Mouse (Mus musculus): Measurements from ENCODE around the gene Slc30a5. TPM values are rescaled to one million over a fixed set of nuclear protein-coding genes. Genes with fewer than 3 reads are reported as not detected.
A peak's percentile ranks its signal among the peaks of the same experiment; 100 is the strongest.
"Not testable (repeated sequence)": the region's sequence is repeated elsewhere in the genome, so short reads cannot be mapped to it uniquely, and the experiment has no call there.

Gene Slc30a5
- polyA plus RNA-seq, 1 experiment = 29.4 TPM

DNA sequence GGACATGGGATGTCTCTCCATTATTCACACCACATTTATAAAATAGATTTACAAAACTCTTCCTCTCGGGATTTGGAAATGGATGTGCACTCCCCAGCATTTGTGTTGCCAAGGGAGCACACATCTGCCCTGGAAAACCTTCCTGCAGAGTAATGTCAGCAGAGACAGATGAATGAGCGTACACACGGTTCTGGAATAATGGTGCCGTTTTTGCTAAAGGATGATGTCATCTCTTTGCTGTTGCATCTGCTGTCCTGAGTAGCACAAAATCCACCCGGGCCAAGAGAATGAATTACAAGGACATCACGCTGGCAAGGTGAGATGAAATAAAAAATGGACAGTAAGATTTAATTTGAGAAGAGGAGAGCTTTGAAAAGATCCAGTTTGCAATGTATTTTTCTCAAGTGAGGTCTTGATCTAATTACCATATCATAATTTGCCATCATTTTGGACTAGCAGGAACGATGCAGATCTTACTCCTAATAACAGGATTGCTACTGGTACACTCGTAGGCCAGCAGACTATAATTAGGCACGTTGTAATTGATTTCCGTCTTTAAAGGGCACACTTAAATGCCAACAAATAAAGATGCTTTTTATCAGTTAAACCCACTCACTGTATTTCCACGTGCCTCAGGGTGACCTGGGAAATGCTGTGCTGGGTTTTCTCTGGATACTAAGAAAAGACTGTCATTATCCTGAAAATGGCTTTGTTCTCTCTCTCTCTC lies 38.4 kb upstream of the Slc30a5 start:
- TF ChIP-seq CTCF (IDR thresholded peaks at IDR 0.05; ENCODE audit: insufficient read depth, low read length) (no peak), POLR2A (IDR thresholded peaks at IDR 0.05; ENCODE audit: borderline replicate concordance, extremely low read depth, low read depth, low read length) (no peak)
- H3K4me3 ChIP-seq (replicated peaks; ENCODE audit: extremely low read depth, low read depth, low read length) = no peak overlapping the region
- 54% methylated on average over 11 of the region's 11 CpGs for WGBS
- 0 out of 2 replicates have a peak, but pooled peaks cover 2% of the 10 kb centered on the region for H3K4me1 ChIP-seq (ENCODE audit: control insufficient read depth, insufficient read depth, low read length)
- DNase-seq = no peak

DNA sequence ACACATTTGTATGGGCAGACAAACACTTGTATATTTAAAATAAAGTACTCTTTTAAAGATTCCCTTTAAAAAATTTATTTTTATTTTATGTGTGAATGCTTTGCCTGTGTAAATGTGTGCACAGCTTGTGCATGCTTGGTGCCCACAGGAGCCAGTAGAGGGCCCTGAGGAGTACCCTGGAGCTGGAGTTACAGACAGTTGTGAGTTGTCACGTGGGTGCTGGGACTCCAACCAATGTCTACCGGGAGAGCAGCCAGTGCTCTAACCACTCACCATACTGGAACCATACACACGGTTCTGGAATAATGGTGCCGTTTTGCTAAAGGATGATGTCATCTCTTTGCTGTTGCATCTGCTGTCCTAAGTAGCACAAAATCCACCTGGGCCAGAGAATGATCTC lies 36.6 kb upstream of the Slc30a5 start:
- TF ChIP-seq POLR2A (IDR thresholded peaks at IDR 0.05; ENCODE audit: borderline replicate concordance, extremely low read depth, low read depth, low read length) (no peak), CTCF (IDR thresholded peaks at IDR 0.05; ENCODE audit: insufficient read depth, low read length) (no peak)
- no peak overlapping the region for H3K4me3 ChIP-seq (replicated peaks; ENCODE audit: extremely low read depth, low read depth, low read length)
- DNase-seq = no peak
- WGBS = 73% methylated on average over 4 of the region's 4 CpGs
- H3K4me1 ChIP-seq (ENCODE audit: control insufficient read depth, insufficient read depth, low read length) = peaks cover 9% of the 10 kb centered on the region

DNA sequence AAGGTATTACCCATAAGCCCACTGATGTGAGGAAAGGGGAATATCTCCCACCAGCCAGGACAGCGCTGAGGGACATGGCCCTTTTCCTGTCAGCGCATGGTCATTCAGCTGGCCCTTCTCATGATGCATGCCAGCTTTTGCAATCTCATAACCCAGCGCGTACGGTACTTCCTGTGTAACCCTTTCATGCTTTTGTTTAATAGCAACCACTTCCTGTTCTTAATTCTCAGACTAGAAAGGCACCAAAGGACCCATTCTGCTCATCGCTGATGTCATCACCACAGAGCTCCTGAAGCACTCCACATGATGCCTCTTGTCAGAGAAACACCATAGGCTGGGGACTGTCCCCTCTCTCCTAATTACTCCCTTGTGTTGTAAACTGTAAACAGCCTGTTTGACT lies 33.1 kb upstream of the Slc30a5 start:
- Histone ChIP-seq H3K4me3 (replicated peaks; ENCODE audit: extremely low read depth, low read depth, low read length) (no peak overlapping the region), H3K4me1 (ENCODE audit: control insufficient read depth, insufficient read depth, low read length) (peaks cover 9% of the 10 kb centered on the region)
- 29% methylated on average over 6 of the region's 6 CpGs for WGBS
- TF ChIP-seq CTCF (IDR thresholded peaks at IDR 0.05; ENCODE audit: insufficient read depth, low read length) (no peak), POLR2A (IDR thresholded peaks at IDR 0.05; ENCODE audit: borderline replicate concordance, extremely low read depth, low read depth, low read length) (no peak)
- no peak for DNase-seq

DNA sequence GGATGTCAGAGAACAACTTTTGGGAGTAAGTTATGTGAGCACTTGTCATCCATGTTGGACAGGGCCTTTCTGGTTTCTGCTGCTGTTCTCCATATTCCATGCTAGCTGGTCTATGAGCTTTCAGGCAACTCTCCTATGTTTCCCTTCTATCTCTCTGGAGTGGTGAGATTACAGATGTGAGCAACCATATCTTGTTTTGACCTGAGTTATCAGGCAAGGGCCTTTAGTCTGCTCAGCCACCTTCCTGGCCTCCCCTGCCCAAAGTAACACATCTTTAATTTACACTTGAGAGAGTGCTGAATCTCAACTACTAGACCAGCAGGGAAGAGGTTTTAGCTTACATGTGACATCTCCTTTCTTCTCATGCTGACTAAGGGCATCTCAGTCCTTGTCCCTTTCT lies 32.5 kb upstream of the Slc30a5 start:
- TF ChIP-seq CTCF (IDR thresholded peaks at IDR 0.05; ENCODE audit: insufficient read depth, low read length) (no peak), POLR2A (IDR thresholded peaks at IDR 0.05; ENCODE audit: borderline replicate concordance, extremely low read depth, low read depth, low read length) (no peak)
- H3K4me1 ChIP-seq (ENCODE audit: control insufficient read depth, insufficient read depth, low read length) = peaks cover 9% of the 10 kb centered on the region
- DNase-seq = no peak

DNA sequence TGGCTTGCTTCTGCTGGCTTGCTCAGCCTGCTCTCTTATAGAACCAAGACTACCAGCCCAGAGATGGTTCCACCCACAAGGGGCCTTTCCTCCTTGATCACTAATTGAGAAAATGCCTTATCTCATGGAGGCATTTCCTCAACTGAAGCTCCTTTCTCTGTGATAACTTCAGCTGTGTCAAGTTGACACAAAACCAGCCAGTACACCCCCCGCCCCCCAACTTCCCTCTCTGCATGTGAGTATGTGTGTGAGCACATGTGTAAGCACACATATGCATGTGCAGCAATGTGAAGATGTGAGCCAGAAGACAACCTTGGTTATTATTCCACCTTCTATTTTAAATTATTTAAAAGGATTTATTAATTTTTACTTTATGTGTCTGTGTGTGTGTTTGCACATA lies 30.7 kb upstream of the Slc30a5 start:
- DNase-seq; H3K4me1 ChIP-seq (ENCODE audit: control insufficient read depth, insufficient read depth, low read length); H3K4me3 ChIP-seq (replicated peaks; ENCODE audit: extremely low read depth, low read depth, low read length): not testable (repeated sequence)
- WGBS = 73% methylated on average over 1 of the region's 1 CpGs

More for the DNA sequence above, 32.5 kb upstream of the Slc30a5 start:
- H3K4me3 ChIP-seq (replicated peaks; ENCODE audit: extremely low read depth, low read depth, low read length) = no peak overlapping the region

DNA sequence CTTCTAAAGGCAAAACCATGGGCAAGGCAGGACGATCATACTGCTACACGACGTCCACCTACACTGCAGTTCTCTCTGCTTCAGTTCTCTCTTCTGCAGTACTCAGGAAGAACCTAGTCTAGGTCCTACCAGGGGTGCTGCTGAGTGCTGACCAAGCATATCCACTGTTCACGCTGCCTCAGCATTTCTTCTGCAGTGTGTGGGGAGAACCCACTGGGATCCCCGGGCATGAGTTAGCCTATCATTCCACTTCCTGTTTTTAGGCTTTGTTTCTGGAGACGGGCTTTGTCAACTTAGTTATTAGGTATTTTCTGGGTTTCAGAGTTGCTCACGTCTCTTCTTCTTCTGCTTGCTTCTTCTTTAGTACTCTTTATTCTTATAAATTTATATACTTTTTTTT lies 25.9 kb upstream of the Slc30a5 start:
- Histone ChIP-seq H3K4me1 (ENCODE audit: control insufficient read depth, insufficient read depth, low read length) (no peaks in the 10 kb centered on the region), H3K4me3 (replicated peaks; ENCODE audit: extremely low read depth, low read depth, low read length) (no peak overlapping the region)
- WGBS = 66% methylated on average over 7 of the region's 7 CpGs
- no peak for TF ChIP-seq CTCF (IDR thresholded peaks at IDR 0.05; ENCODE audit: insufficient read depth, low read length)
- no peak for TF ChIP-seq POLR2A (IDR thresholded peaks at IDR 0.05; ENCODE audit: borderline replicate concordance, extremely low read depth, low read depth, low read length)
- DNase-seq = no peak

DNA sequence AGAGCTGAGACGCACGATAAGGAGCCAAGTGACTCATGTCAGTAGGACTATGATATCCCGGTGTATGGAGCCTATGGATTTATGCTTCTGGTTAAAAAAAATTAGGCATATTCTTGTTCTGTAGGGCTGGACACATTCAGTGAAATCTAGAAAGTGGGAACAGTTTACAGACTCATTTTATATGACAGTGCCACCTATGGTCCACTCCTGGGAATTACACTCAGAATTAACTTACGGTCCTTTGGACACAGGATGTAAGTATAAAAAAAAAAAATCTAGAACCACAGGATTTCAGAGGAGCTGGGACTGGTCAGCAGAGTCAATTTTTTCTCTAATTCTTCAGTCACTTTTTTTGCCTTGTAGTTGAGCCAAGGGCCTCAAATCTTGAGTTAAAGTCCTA lies 20.9 kb upstream of the Slc30a5 start:
- no peak overlapping the region for H3K4me3 ChIP-seq (replicated peaks; ENCODE audit: extremely low read depth, low read depth, low read length)
- no peaks in the 10 kb centered on the region for H3K4me1 ChIP-seq (ENCODE audit: control insufficient read depth, insufficient read depth, low read length)
- no peak for DNase-seq
- WGBS = 49% methylated on average over 4 of the region's 4 CpGs
- no peak for TF ChIP-seq POLR2A (IDR thresholded peaks at IDR 0.05; ENCODE audit: borderline replicate concordance, extremely low read depth, low read depth, low read length)
- TF ChIP-seq CTCF (IDR thresholded peaks at IDR 0.05; ENCODE audit: insufficient read depth, low read length) = peak; percentile 38; the same call in 1 of the 2 replicates

DNA sequence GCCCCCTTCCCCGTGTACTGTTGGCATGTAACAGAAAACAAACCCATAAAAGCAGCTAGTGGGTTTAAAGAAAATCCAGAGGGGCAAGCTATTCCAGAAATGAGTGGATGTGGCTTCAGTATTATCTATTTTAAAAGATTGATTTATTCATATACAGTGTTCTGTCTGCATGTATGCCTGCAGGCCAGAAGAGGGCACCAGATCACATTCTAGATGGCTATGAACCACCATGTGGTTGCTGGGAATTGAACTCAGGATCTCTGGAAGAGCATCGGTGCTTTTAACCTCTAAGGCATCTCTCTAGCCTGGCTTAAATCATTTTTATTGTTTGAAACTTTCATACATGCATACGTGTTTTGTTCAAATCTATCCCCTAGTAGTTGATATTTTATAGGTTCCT lies 19.9 kb upstream of the Slc30a5 start:
- no peak for TF ChIP-seq CTCF (IDR thresholded peaks at IDR 0.05; ENCODE audit: insufficient read depth, low read length)
- no peak for TF ChIP-seq POLR2A (IDR thresholded peaks at IDR 0.05; ENCODE audit: borderline replicate concordance, extremely low read depth, low read depth, low read length)
- WGBS = 74% methylated on average over 3 of the region's 3 CpGs
- H3K4me3 ChIP-seq (replicated peaks; ENCODE audit: extremely low read depth, low read depth, low read length) = no peak overlapping the region
- no peaks in the 10 kb centered on the region for H3K4me1 ChIP-seq (ENCODE audit: control insufficient read depth, insufficient read depth, low read length)
- no peak for DNase-seq

DNA sequence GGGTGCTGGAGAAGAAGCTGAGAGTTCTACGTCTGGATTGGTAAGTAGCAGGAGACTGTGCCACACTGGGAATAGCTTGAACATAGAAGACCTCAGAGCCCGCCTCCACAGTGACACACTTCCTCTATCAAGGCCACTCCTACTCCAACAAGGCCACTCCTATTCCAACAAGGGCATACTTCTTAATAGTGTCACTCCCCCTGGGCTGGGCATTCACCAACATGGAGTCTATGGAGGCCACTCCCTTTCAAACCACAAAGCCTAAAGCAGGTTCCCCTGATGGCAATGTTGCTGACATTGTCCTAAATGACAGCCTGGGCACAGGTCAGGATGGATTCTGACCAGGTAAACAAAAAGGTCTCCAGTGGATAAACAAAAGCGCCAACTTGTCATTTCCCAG lies 15.9 kb upstream of the Slc30a5 start:
- DNase-seq = no peak
- H3K4me1 ChIP-seq (ENCODE audit: control insufficient read depth, insufficient read depth, low read length) = no peaks in the 10 kb centered on the region
- no peak for TF ChIP-seq POLR2A (IDR thresholded peaks at IDR 0.05; ENCODE audit: borderline replicate concordance, extremely low read depth, low read depth, low read length)
- no peak for TF ChIP-seq CTCF (IDR thresholded peaks at IDR 0.05; ENCODE audit: insufficient read depth, low read length)
- WGBS = 93% methylated on average over 3 of the region's 3 CpGs
- H3K4me3 ChIP-seq (replicated peaks; ENCODE audit: extremely low read depth, low read depth, low read length) = no peak overlapping the region

DNA sequence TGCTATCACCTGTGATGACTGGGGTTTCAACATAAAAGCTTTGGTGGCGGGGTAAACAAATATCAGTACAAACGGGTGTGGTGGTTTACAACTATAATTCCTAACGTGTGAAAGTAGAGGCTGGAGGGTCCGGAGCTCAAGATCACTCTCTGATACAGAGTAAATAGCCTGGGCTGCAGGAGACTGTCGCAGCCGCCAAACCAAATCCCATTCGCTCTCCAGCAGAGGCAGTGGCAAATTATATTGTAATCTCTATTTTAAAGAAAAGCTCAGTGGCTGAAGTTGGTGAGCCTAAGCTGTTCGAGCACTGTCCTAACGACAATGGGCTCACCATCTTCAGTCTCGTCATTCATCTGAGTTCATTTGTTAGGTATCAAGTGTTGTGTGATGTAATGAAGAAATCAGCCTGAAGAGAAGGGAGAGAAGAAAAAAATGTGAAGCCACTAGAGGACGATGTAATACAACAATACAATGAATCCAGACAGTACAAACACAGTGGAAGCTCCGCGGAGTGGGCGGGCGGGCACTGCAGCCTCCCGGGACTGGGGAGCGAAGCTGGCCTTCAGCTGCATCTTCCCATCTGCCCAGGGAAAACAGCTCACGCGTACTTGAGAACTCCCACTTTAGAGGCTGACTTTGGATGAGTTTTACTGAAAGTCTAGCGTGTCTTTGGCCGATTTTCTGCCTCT lies 13.8 kb upstream of the Slc30a5 start:
- H3K4me3 ChIP-seq (replicated peaks; ENCODE audit: extremely low read depth, low read depth, low read length) = no peak overlapping the region
- no peaks in the 10 kb centered on the region for H3K4me1 ChIP-seq (ENCODE audit: control insufficient read depth, insufficient read depth, low read length)
- WGBS = 47% methylated on average over 21 of the region's 21 CpGs
- TF ChIP-seq POLR2A (IDR thresholded peaks at IDR 0.05; ENCODE audit: borderline replicate concordance, extremely low read depth, low read depth, low read length) (no peak), CTCF (IDR thresholded peaks at IDR 0.05; ENCODE audit: insufficient read depth, low read length) (no peak)
- no peak for DNase-seq

Measured in lung, adult 2 months (tissue).